Mouse (Mus musculus) heart, postnatal 14 days (tissue): ENCODE results near the gene Dclre1c. TPM values are rescaled to one million over a fixed set of nuclear protein-coding genes. Genes with fewer than 3 reads are reported as not detected.

ENCODE experiments used
- DNase-seq, 2 experiments: peaks; one replicate each; pipeline ENCODE4 v3.0.0; 2021 to 2022
- intact Hi-C: fragments of 180-260 bp; cut with DNase I; formaldehyde crosslinking; loops from one replicate; pipeline ENCODE4 v1.15.1; 2025
- total RNA-seq, 2 experiments: library from RNA; stranded (reverse); gene quantifications; 2 replicates each; pipeline ENCODE4 v1.2.3; 2021

Gene Dclre1c
- total RNA-seq, 2 experiments from 2014 or later = 3.6 to 3.8 TPM

DNA sequence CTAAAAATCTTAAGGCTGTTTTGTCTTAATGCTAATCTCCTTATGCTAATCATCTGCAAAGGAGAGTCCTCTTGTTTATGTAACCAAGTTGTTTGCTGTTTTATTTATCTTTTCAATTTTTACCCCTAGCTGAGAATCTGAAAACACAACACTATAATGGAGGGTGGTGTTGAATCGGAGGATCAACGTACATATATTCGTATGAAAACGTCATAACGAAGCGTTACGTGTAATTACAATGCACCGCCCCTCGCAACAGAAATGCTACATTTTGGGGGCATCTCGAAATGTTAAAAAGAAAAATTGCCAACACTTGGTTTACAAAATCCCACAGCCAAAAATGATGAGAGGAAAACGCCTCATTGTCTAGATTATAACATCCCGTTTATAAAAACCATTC, 50.0 kb downstream of the Dclre1c start:
- intact Hi-C loops = no loop called here

DNA sequence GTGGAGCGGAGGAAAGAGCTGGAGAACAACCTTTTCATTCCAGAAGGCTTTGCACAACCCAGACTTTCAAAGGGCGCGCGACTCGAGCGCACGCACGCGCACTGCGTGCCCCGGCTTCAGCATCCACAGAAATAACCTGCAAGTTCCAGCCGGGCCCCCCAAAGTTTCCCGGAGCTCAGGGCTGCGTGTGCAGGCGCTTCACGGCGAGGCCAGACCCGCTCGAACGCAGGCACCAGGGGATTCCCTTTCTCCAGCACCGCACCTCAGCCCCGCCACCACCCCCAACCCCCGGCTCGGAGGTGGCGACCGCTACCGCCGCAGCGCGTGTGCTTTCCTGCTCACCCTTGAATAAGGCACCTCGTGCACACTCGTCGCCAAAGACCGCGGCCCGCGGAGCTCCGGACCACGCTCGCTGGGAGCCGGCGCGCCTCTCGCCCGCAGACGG, 50.5 kb downstream of the Dclre1c start:
- DNase-seq = peak; percentile 62 to 67
- intact Hi-C loops = no loop called here

More for the DNA sequence above, 50.0 kb downstream of the Dclre1c start:
- DNase-seq = no peak

GRCm38 (mm10) chr2:3474861-3475283, 50.9 kb downstream of the Dclre1c start, which contains the start of gene Suv39h2:
TSS of gene Suv39h2 (minus strand) at chr2:3475031.
- DNase-seq = peak; percentile 99
- intact Hi-C loops = loop anchor here (5.0 kb wide), 1 partner anchor 37 kb away; the partner anchor contains the start of genes Cdnf, Gm45902 and Hspa14

DNA sequence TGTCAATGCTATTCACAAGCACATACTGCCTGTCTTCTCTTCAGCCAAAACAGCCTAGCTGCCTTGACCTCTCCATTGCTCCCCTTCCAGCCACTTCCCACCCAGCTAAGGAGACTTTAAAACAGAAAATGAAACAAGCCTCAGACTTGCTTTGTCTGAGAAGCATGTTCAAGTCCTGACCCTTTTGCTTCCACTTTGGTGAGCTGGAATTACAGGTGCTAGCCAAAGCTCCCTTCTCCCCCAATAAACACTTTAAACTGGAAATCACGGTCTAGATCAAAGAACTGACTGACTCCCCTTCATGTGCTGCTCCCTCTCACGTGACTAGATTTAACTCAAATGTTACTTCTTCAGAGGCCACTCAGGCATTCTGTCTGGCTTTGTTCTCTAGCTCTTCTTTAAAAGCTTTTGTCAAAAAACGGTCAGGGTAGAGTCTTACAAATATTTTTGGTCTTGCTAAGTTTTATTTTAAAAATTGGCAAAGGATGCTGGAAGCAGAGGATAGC, 51.9 kb downstream of the Dclre1c start:
- no peak for DNase-seq
- intact Hi-C loops = loop anchor here (5.0 kb wide), 1 partner anchor 37 kb away; the partner anchor contains the start of genes Cdnf, Gm45902 and Hspa14

- intact Hi-C loops = no loop called here
These were observed 56.3 kb downstream of the Dclre1c start for GRCm38 (mm10) chr2:3480239-3480638.

GRCm38 (mm10) chr2:3489816-3490215, 65.9 kb downstream of the Dclre1c start:
- DNase-seq = no peak
- intact Hi-C loops = no loop called here

More at GRCm38 (mm10) chr2:3480239-3480638, 56.3 kb downstream of the Dclre1c start:
- DNase-seq = no peak

DNA sequence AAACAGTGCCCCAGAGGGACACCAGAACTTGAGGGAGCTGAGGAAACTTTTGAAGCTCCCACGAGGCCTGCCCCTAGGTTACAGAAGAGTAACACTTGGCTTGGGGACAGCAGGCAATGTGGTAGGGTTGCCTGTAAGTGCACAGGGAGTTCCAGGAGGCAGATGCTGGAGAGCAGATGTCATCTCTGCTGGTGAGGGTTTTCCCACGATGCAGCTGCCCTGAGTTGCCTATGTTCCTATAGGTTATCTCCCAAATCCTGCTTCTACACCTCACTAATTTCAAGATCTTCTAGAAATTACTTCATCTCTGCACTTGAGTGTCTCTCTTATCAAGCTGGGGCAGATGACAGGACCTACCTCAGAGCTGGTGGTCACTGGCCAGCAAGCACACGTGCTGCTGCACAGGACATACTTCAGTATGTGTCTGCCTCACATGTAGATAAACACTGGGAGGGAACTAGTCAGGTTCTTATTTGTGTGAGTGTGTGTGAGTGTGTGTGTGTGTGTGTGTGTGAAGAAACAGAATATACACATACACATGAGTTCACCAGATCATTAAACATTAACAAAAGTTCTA, 70.0 kb downstream of the Dclre1c start:
- intact Hi-C loops = no loop called here
- DNase-seq = no peak

- intact Hi-C loops = no loop called here
- DNase-seq = no peak
These were observed 75.6 kb downstream of the Dclre1c start for GRCm38 (mm10) chr2:3499543-3499942.

DNA sequence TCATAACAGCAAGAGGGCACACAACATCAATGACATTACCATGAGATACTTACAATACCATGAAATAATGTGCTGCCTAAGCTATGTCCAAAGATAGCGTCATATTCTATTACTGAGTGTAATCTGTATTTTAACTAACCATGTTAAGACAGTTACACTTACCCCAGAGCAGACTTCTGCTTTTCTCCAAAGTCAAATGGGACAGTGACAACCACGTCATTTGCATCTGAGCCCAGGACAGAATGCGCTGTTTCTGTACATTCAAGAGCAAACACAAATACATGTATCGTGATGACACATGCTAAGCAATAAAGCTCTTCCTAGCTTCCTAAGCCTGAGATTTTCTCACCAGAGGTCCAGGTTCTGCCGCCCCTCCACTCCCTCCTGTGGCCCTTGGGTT, 77.0 kb downstream of the Dclre1c start:
- no peak for DNase-seq
- intact Hi-C loops = no loop called here

DNA sequence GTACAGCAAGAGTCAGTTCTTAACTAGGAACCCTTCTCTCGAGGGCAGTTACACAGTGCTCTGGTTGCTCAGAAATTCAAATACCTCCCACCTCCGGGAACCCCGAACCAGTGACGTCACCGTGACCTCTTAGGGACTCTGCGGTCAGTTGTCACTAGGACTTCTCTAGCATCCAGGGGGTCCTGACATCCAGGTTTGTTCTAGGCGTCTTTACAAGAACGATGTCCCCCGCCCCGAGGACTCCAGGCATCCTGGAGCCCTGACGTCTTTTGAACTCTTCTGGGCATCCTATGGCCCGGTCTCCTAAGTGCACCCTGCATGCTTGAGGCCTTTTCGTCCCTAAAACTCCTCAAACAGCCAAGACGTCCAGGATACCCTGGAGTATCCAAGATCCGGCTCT, 88.1 kb downstream of the Dclre1c start:
- intact Hi-C loops = loop anchor here (5.0 to 10.0 kb wide), 3 partner anchors 35 to 177 kb away; partner anchors contain the start of genes Acbd7, Dclre1c, Meig1 and Rpp38

DNA sequence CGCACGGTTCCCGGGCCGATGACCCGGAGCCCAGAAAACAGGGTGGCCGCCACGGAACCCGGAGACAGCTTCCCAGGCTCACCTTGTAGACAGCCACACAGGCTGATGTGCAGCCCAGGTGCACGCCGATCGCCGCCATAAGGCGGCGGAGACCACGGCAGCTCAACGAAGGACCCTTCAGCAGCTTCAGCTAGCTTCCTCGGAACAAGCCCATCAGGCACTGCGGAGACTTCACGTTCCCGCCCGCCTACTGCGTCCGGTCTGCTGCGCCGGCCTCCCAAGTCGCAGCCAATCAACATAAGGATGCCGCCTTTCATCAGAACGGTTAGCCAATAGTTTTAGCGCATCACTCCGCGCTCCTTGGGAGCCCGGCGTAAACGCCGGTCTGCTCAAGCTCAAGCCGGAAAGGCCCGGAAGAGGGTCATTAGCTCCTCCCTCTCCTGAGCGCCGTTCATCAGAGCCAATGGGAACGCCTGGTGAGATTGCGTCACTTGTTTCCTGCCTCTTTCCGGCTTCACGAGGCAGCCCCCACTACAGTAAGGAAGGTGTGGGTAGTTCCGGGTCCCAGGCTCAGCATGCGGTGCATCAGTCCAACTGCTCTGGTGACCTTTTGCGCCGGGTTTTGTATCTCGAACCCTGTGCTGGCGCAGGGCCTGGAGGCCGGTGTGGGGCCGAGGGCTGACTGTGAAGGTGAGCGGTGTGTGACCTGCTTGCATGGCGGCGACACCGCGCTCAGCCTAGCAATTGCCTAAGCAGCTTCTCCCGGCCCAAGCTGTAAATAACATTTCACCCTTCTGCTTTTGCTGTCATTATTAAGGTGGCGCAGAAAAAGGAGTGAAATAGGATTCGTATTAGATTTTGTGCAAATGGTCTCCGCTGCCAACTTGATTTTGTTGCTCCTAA, 88.9 kb downstream of the Dclre1c start, which contains the start of the genes Gm45902, Hspa14 and Cdnf:
Gm45902 (minus strand) TSS at position 239 of the 903 bp plus-strand sequence.
Hspa14 (minus strand) TSS at position 263 of the 903 bp plus-strand sequence.
Cdnf (plus strand) TSS at position 479 of the 903 bp plus-strand sequence.
- peak; percentile 92 to 95 for DNase-seq
- intact Hi-C loops = loop anchor here (5.0 to 10.0 kb wide), 3 partner anchors 36 to 178 kb away; partner anchors contain the start of genes Acbd7, Dclre1c, Meig1 and Rpp38

More for the DNA sequence above, 88.1 kb downstream of the Dclre1c start:
- DNase-seq = peak; percentile 4 to 23

Other genes with a start within 250 kb of the Dclre1c start
- gene Nmt2, start 139.9 kb upstream of the Dclre1c start, total RNA-seq = 10 to 100 TPM; 11.2 to 12.5 TPM
- 1 to 10 TPM; 4.1 to 4.7 TPM for gene Rpp38, start 91.5 kb upstream of the Dclre1c start, total RNA-seq
- 1 to 10 TPM in 1 of 2 experiments, under 1 TPM in 1; 0.98 to 1.1 TPM for gene Acbd7, start 88.0 kb upstream of the Dclre1c start, total RNA-seq
- gene Olah, start 26.9 kb upstream of the Dclre1c start, total RNA-seq = not detected
- 1 to 10 TPM; 2.2 to 3.0 TPM for gene Meig1, start 1.5 kb upstream of the Dclre1c start, total RNA-seq
- gene Suv39h2, start 50.9 kb downstream of the Dclre1c start, total RNA-seq = under 1 TPM; 0.74 to 0.76 TPM
- gene Gm45902, start 88.7 kb downstream of the Dclre1c start, total RNA-seq = 1 to 10 TPM; 1.4 to 2.0 TPM
- gene Hspa14, start 88.7 kb downstream of the Dclre1c start, total RNA-seq = 10 to 100 TPM; 25.5 to 27.1 TPM
- 10 to 100 TPM; 13.9 to 14.0 TPM for gene Cdnf, start 88.9 kb downstream of the Dclre1c start, total RNA-seq
- gene Fam107b, start 146.4 kb downstream of the Dclre1c start, total RNA-seq = 10 to 100 TPM; 10.2 to 14.1 TPM